Mouse (Mus musculus) kidney, embryonic 16.5 days (tissue): Measurements from ENCODE around the gene Tnrc6c. TPM values are rescaled to one million over a fixed set of nuclear protein-coding genes. Genes with fewer than 3 reads are reported as not detected.

ENCODE experiments used
- ATAC-seq: fragments of 200-750 bp; cut with Nextera tagmentation; 2 replicates; pipeline ENCODE4 v1.8.0; 2017; ENCODE audit warnings: moderate TSS enrichment; ENCODE audit not compliant: low FRiP score, low TSS enrichment
- H3K27ac ChIP-seq: fragments of 300-500 bp; sonication (generic); 2 replicates; pipeline ENCODE4 v1.5.1; 2014; ENCODE audit warnings: low read length
- H3K27me3 ChIP-seq: fragments of 300-500 bp; sonication (generic); 2 replicates; pipeline ENCODE4 v1.6.1; 2014; ENCODE audit warnings: low read length, control low read depth, mixed read lengths; ENCODE audit not compliant: insufficient read depth
- H3K36me3 ChIP-seq: fragments of 300-500 bp; sonication (generic); 2 replicates; pipeline ENCODE4 v1.6.1; 2014; ENCODE audit warnings: low read length, control low read depth, mixed read lengths; ENCODE audit not compliant: insufficient read depth
- H3K4me1 ChIP-seq: fragments of 300-500 bp; sonication (generic); 2 replicates; pipeline ENCODE4 v1.6.1; 2014; ENCODE audit warnings: low read length, control low read depth, mixed read lengths; ENCODE audit not compliant: insufficient read depth
- H3K4me2 ChIP-seq: fragments of 300-500 bp; sonication (generic); replicated peaks from 2 replicates; pipeline ENCODE4 v1.6.1; 2014; ENCODE audit warnings: low read depth, low read length
- H3K4me3 ChIP-seq: fragments of 300-500 bp; sonication (generic); 2 replicates; pipeline ENCODE4 v1.5.1; 2014; ENCODE audit warnings: mild to moderate bottlenecking, low read length
- H3K9ac ChIP-seq: fragments of 300-500 bp; sonication (generic); replicated peaks from 2 replicates; pipeline ENCODE4 v1.6.1; 2014; ENCODE audit warnings: low read length
- H3K9me3 ChIP-seq: fragments of 300-500 bp; sonication (generic); 2 replicates; pipeline ENCODE4 v1.6.1; 2016; ENCODE audit warnings: low read length, control low read depth
- WGBS: fragments of 180-500 bp; shearing (Covaris S2); extraction: QIAGEN DNeasy Blood & Tissue Kit; methylation state at CpG from one replicate; pipeline ENCODE4 v1.1.7; 2014; 5-methylcytosine and 5-hydroxymethylcytosine counted together
- polyA plus RNA-seq: library from polyadenylated mRNA; unstranded; fragments of >200 nt; fragmentation: Nextera tagmentation; extraction: Ambion mirVana; gene quantifications from 2 replicates; pipeline ENCODE4 v1.2.1, GENCODE M21; 2015

Gene Tnrc6c
- polyA plus RNA-seq, 1 experiment from 2014 or later: 9.1 TPM

DNA sequence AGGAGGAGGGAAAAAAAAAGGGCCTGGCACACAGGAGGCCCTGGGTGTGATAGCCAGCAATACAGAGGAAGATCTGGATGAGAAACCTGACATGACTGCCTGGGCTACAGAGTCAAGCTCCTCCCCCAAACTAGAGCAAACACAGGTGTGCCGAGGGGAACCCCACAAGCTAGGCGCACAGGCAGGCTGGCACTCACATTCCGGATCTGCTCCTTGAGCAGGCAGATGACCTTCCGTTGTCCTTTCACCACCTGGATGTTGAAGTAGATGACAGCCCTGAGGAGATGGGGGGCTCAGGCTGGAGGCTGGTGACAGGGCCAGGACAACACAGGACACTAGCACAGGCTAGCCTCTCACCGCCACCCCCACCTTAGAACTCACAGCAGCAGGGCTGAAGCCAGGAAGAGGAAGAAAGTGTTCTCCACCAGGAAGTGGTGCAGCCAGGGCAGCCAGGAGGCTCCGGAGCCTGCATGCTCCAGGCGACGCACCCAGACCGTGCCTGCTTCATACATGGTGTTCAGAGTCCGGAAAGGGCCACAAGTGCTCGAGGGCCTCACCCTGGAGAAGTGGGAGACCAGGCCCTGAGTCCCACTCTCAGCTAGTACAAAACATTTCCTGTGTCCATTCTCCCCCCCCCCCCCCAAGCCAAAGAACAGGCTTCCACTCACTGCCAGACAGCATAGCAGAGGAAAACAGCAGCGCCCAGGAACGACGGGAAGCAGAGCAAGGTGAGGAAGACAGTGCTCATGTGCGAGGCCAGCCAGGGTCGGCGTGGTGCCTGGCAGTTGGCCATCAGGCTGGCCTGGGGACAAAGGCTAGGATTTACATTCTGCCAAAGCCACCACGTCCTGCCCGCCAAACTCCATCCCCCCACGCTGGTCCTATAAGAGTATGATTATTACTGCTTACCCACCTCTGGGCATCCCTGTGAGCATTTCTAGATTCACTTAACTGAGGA lies 114.9 kb downstream of the Tnrc6c start:
- 69% methylated on average over 20 of the region's 20 CpGs for WGBS
- no peaks in the 10 kb centered on the region for H3K27me3 ChIP-seq
- H3K9ac ChIP-seq: no peak overlapping the region
- no peak for ATAC-seq
- H3K4me3 ChIP-seq: no peak overlapping the region
- H3K36me3 ChIP-seq: peaks cover 29% of the 10 kb centered on the region
- no peak overlapping the region for H3K27ac ChIP-seq
- no peaks in the 10 kb centered on the region for H3K4me1 ChIP-seq
- H3K4me2 ChIP-seq: no peak overlapping the region
- H3K9me3 ChIP-seq: no peaks in the 10 kb centered on the region

DNA sequence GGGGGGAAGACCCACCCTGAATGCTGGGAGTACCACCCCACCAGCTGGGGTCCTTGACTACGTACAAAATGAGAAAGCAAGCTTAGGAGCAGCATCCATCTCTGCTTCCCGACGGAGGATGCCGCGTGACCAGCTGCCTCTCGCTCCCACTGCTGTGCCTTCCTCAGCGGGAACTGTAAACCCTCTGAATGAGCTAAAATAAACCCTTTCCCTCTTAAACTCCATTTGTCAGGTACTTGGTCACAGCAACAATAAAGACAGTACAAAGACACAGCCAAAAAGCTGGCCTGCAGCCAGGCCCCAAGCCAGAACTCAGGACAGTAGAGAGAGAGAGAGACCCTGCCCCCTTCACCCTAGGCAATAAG lies 115.6 kb downstream of the Tnrc6c start:
- Histone ChIP-seq H3K9ac (no peak overlapping the region), H3K27me3 (no peaks in the 10 kb centered on the region), H3K36me3 (peaks cover 29% of the 10 kb centered on the region), H3K27ac (no peak overlapping the region), H3K4me2 (no peak overlapping the region), H3K4me3 (no peak overlapping the region), H3K4me1 (no peaks in the 10 kb centered on the region), H3K9me3 (no peaks in the 10 kb centered on the region)
- ATAC-seq: no peak
- WGBS: 87% methylated on average over 7 of the region's 7 CpGs

DNA sequence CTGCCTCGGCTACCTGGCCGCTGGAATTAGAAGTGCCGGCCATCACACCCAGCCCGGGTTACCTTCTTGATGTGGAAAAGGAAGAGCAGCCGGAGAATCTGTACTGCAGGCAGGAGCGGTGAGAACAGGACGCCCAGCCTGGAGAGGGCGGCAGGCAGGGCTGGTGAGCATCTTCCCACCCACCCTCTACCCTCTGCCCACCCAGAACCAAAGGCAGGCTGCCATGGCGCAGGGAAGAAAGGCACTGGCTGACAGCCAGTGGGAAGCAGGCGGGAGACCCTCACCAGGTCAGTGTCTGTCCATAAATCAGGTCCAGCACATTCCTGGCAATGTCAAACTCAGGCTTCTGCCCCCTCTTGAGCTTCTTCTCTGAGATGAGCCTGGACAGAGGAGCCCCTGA lies 116.3 kb downstream of the Tnrc6c start:
- peaks cover 37% of the 10 kb centered on the region for H3K36me3 ChIP-seq
- no peaks in the 10 kb centered on the region for H3K27me3 ChIP-seq
- no peaks in the 10 kb centered on the region for H3K9me3 ChIP-seq
- H3K4me3 ChIP-seq: no peak overlapping the region
- H3K4me2 ChIP-seq: no peak overlapping the region
- no peak for ATAC-seq
- no peak overlapping the region for H3K9ac ChIP-seq
- H3K27ac ChIP-seq: no peak overlapping the region
- 69% methylated on average over 10 of the region's 10 CpGs for WGBS
- H3K4me1 ChIP-seq: no peaks in the 10 kb centered on the region

DNA sequence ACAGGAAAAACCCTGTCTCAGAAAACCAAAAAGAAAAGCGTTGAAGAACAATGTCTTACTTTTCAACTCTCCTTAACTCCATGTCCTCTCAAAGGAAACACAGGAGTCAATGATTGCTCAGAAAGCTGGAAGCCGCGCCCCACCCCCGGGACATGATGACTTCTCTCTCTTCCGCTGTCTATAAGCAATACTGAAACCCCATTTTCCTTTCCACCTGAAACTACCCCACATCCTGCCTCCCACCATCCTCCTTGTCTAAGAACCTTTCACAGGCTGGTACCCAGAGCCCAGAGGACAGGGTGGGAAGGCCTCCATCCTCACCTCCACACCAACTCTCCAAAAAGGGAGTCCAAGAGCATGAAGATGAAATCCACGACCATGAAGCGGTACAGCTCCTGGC lies 118.3 kb downstream of the Tnrc6c start:
- Histone ChIP-seq H3K4me2 (no peak overlapping the region), H3K4me1 (no peaks in the 10 kb centered on the region), H3K27me3 (no peaks in the 10 kb centered on the region), H3K27ac (no peak overlapping the region), H3K9me3 (no peaks in the 10 kb centered on the region), H3K9ac (no peak overlapping the region), H3K4me3 (no peak overlapping the region), H3K36me3 (peaks cover 31% of the 10 kb centered on the region)
- 95% methylated on average over 7 of the region's 7 CpGs for WGBS
- ATAC-seq: no peak

DNA sequence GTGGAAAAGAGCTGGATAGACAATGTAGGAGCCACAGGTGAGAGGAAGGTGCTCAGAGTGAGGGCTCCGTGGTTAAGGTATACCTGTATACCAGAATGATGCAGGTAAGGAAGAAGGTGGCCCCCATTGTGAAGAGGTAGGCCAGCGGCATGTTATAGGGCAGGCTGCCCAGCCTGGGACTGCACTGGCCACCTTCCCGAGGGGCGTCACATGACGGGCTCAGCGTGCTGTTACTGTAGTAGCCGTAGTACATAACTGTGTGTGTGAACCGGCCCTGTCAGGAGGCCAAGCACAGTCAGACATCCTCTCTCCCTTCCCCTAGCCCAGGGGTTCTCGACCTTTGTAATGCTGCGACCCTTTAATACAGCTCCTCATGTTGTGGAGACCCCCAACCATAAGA lies 120.8 kb downstream of the Tnrc6c start:
- H3K4me2 ChIP-seq: no peak overlapping the region
- WGBS: 90% methylated on average over 10 of the region's 10 CpGs
- peaks cover 26% of the 10 kb centered on the region for H3K36me3 ChIP-seq
- no peak for ATAC-seq
- peaks cover 15% of the 10 kb centered on the region for H3K4me1 ChIP-seq
- no peak overlapping the region for H3K27ac ChIP-seq
- no peaks in the 10 kb centered on the region for H3K9me3 ChIP-seq
- no peak overlapping the region for H3K4me3 ChIP-seq
- no peaks in the 10 kb centered on the region for H3K27me3 ChIP-seq
- H3K9ac ChIP-seq: no peak overlapping the region

DNA sequence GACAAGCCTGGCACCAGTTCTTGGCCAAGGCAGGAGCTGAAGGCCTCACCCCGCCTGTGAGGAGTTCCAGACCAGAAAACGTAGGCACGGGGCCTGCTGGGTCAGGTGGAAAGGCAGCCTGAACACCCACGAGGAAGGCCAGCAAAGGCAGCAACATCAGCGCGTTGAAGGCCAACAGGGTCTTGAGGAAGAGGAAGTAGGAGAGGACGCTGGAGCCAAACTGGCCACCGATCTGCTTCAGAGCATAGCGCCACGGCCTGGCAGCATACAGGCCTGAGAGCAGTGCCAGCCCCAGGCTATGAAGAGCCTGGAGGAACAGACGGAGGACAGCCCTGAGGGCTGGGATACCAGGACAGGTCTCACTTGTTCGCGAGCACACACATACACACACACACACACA lies 121.5 kb downstream of the Tnrc6c start:
- WGBS: 90% methylated on average over 13 of the region's 13 CpGs
- no peak for ATAC-seq
- Histone ChIP-seq H3K27ac (no peak overlapping the region), H3K27me3 (no peaks in the 10 kb centered on the region), H3K4me3 (no peak overlapping the region), H3K4me1 (peaks cover 21% of the 10 kb centered on the region), H3K4me2 (no peak overlapping the region), H3K9ac (no peak overlapping the region), H3K9me3 (no peaks in the 10 kb centered on the region), H3K36me3 (peaks cover 25% of the 10 kb centered on the region)

DNA sequence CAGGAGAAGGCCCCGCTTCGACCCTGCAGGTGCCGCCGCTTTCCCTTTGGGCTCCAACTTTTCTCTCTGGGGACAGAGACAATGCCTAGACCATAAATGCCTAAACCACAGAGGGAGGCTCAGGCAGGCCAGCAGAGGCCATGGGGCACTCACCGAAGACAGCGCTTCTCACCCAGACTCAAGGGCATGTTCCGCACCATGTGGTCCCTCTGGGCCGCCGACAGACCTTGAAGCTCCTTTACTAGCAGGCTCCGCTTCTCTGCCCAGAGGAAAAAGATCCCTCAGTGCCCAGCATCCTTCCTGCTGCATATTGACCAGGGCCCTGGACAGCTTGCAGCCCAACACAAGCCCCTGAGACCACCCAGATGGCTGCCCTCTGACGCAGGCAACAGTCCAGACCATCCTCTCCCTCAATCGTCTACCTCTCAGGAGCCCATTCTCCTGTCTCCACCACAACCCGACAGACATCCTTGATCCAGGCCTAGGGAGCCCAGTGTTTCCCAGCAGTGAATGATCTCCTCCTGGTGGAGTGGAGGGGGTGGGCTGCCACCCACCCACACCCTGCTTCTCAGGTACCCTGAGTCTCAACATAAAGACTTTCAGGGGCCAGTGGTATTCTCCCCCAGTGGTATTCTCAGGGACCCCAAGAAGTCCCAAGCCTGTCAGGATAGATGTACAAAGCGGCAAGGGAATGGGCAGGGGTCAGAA lies 122.2 kb downstream of the Tnrc6c start:
- ATAC-seq: no peak
- Histone ChIP-seq H3K4me2 (no peak overlapping the region), H3K27ac (no peak overlapping the region), H3K9me3 (no peaks in the 10 kb centered on the region), H3K9ac (no peak overlapping the region), H3K4me3 (no peak overlapping the region), H3K4me1 (peaks cover 26% of the 10 kb centered on the region), H3K36me3 (peaks cover 25% of the 10 kb centered on the region), H3K27me3 (no peaks in the 10 kb centered on the region)
- 83% methylated on average over 14 of the region's 14 CpGs for WGBS

DNA sequence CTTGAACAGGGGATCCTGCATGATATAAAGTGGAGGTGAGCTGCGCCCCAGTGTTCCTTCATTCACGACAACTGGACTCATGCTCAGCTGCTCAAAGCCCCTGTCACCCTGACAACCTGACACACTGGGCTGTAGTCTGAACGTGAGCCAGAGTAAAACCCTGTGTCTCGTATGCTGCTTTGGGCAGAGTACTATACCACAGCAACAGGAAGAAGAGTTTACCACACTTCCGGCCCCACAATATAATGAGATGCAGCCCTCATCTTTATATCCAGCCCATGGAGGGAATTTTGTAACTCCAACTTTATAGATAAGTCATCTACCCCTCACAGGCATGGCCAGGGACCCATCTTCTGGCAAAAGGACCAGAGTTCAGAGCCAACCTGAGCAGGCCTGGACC lies 123.0 kb downstream of the Tnrc6c start:
- peaks cover 25% of the 10 kb centered on the region for H3K36me3 ChIP-seq
- no peak for ATAC-seq
- no peak overlapping the region for H3K27ac ChIP-seq
- H3K4me2 ChIP-seq: no peak overlapping the region
- no peak overlapping the region for H3K4me3 ChIP-seq
- WGBS: 85% methylated on average over 5 of the region's 5 CpGs
- H3K9me3 ChIP-seq: no peaks in the 10 kb centered on the region
- no peaks in the 10 kb centered on the region for H3K27me3 ChIP-seq
- no peak overlapping the region for H3K9ac ChIP-seq
- peaks cover 35% of the 10 kb centered on the region for H3K4me1 ChIP-seq

DNA sequence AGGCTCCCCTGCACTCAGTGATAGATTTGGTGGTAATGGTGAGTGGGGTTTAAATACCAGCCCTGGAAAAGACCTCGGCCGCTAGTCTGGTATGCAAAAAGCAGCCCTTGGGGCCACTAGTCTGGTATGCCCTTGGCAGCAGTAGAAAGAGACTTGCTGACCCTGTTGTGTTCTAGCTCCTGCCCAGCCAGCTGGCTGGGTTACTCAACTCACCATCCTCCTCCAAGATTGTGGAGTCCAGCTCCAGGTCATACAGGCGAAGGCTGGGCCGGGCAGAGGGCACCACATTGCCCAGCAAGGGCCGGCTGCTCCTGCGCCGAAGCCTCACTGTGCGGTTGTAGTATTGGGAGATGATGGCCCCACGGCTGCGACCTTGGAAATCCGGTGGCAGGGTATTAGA lies 123.9 kb downstream of the Tnrc6c start:
- H3K4me1 ChIP-seq: peaks cover 40% of the 10 kb centered on the region
- H3K36me3 ChIP-seq: peaks cover 17% of the 10 kb centered on the region
- H3K27me3 ChIP-seq: no peaks in the 10 kb centered on the region
- no peak for ATAC-seq
- H3K4me2 ChIP-seq: no peak overlapping the region
- no peak overlapping the region for H3K9ac ChIP-seq
- no peak overlapping the region for H3K27ac ChIP-seq
- no peaks in the 10 kb centered on the region for H3K9me3 ChIP-seq
- WGBS: 95% methylated on average over 11 of the region's 11 CpGs
- no peak overlapping the region for H3K4me3 ChIP-seq
